Mouse (Mus musculus) spleen, adult 2 months (tissue): ENCODE data around the gene Marc1.

Source experiments
- CTCF ChIP-seq: fragments of 200-500 bp; IDR thresholded peaks from 2 replicates; pipeline ENCODE4 v1.5.1; 2011; ENCODE audit warnings: mild to moderate bottlenecking, inconsistent platforms; ENCODE audit not compliant: insufficient read depth, insufficient read length, insufficient replicate concordance; ENCODE audit errors: extremely low read depth
- POLR2A ChIP-seq: fragments of 200-500 bp; IDR thresholded peaks from 2 replicates; pipeline ENCODE4 v1.6.1; 2011; ENCODE audit warnings: low read depth, low read length, inconsistent platforms

DNA sequence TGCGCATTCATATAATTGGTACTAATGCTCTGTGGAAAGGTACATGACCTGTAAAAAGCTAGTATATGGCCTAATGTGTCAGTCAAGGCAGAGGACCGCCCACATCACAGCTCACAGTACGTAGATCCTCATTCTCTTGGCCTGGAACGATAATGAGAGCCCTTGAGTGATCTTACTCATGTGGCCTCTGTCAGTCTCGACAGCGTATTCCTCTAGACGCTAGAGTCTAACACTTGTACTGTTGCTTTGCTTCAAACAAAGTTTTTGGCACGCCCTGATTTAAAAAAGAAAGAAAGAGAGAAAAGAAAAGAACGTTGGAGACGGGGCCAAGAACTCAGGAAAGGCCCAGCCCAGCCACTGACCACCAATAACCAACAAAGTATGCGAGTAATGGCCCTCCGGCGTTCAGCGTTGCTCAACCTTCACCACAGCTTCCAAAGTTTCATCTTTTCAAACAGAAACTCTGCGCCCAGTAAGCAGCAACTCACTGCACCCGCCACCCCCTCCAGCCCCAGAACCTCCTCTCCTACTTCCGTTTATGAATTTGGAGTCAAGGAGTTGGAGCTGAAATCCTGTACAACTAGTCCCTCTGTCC lies 2.6 kb downstream of the Marc1 start:
- TF ChIP-seq CTCF (no peak), POLR2A (no peak)
